Mouse (Mus musculus) CH12.LX (cell line): ENCODE results near the gene Gm44511. TPM values are rescaled to one million over a fixed set of nuclear protein-coding genes. Genes with fewer than 3 reads are reported as not detected.
"Not testable (repeated sequence)": the region's sequence is repeated elsewhere in the genome, so short reads cannot be mapped to it uniquely, and the experiment has no call there.

Experiments
- DNase-seq: peaks from one replicate; pipeline ENCODE4 v3.0.0-alpha.2; 2013; ENCODE audit errors: extremely low read depth
- H3K27ac ChIP-seq: 2 replicates; pipeline ENCODE4 v1.5.1; 2012; ENCODE audit warnings: low read depth, mild to moderate bottlenecking, control low read depth, moderate library complexity; ENCODE audit not compliant: insufficient read depth
- H3K27me3 ChIP-seq: replicated peaks from 2 replicates; pipeline ENCODE3; 2012; ENCODE audit warnings: inconsistent platforms
- H3K36me3 ChIP-seq, 2 experiments: replicated peaks in 1 of 2; 2 replicates each; pipeline versions ENCODE3 to v1.6.1; 2012; ENCODE audit warnings: inconsistent platforms in 1 of 2, low read length in 1 of 2, mild to moderate bottlenecking in 1 of 2, mixed read lengths in 1 of 2, moderate library complexity in 1 of 2; ENCODE audit not compliant: control insufficient read depth in 1 of 2, insufficient read depth in 1 of 2
- H3K4me1 ChIP-seq, 2 experiments: 2 replicates each; pipeline ENCODE4 v1.6.1; 2012; ENCODE audit warnings: inconsistent platforms in 1 of 2, moderate library complexity in 1 of 2; ENCODE audit not compliant: insufficient read depth in 2 of 2, control insufficient read depth in 1 of 2
- H3K4me2 ChIP-seq: 2 replicates; pipeline ENCODE4 v1.6.1; 2012; ENCODE audit warnings: low read depth, mild to moderate bottlenecking, control low read depth; ENCODE audit not compliant: poor library complexity, insufficient read depth, severe bottlenecking
- H3K4me3 ChIP-seq, 3 experiments: fragments of 150-350 bp in 1 of 3; sonication (generic) in 1 of 3; replicated peaks in 1 of 3; 2 replicates each; pipeline versions ENCODE3 to v1.5.1; 2011 to 2012; ENCODE audit warnings: low read depth in 2 of 3, low read length in 2 of 3, mild to moderate bottlenecking in 2 of 3, moderate library complexity in 2 of 3, control low read depth in 1 of 3, improper control_type of control experiment in 1 of 3, inconsistent platforms in 1 of 3, mixed read lengths in 1 of 3; ENCODE audit not compliant: poor library complexity in 1 of 3
- H3K79me2 ChIP-seq: replicated peaks from 2 replicates; pipeline ENCODE4 v1.6.1; 2012; ENCODE audit warnings: mild to moderate bottlenecking, moderate library complexity; ENCODE audit not compliant: control insufficient read depth, poor library complexity, insufficient read depth, severe bottlenecking; ENCODE audit errors: extremely low read depth
- H3K9ac ChIP-seq: 2 replicates; pipeline ENCODE4 v1.6.1; 2012; ENCODE audit warnings: low read depth, mild to moderate bottlenecking, control low read depth, moderate library complexity; ENCODE audit not compliant: insufficient read depth
- H3K9me3 ChIP-seq: replicated peaks from 2 replicates; pipeline ENCODE3; 2012; ENCODE audit warnings: low read length, inconsistent platforms, mixed read lengths
- CHD1 ChIP-seq: IDR thresholded peaks from 2 replicates; pipeline ENCODE4 v1.6.1; 2012; ENCODE audit warnings: low read depth, low read length, improper control_type of control experiment, inconsistent platforms
- ELF1 ChIP-seq: IDR thresholded peaks from 2 replicates; pipeline ENCODE4 v1.6.1; 2014; ENCODE audit warnings: low read depth, mild to moderate bottlenecking, inconsistent platforms, low read length, improper control_type of control experiment
- EP300 ChIP-seq: IDR thresholded peaks from 2 replicates; pipeline ENCODE4 v1.6.1; 2011; ENCODE audit warnings: low read length, improper control_type of control experiment
- GABPA ChIP-seq: IDR thresholded peaks from 2 replicates; pipeline ENCODE4 v1.6.1; 2012; ENCODE audit warnings: low read depth, low read length, improper control_type of control experiment, inconsistent platforms; ENCODE audit not compliant: insufficient replicate concordance
- IRF4 ChIP-seq: IDR thresholded peaks from 2 replicates; pipeline ENCODE4 v1.6.1; 2014; ENCODE audit warnings: low read depth, mild to moderate bottlenecking, inconsistent platforms, low read length, improper control_type of control experiment
- KAT2A ChIP-seq: IDR thresholded peaks from 2 replicates; pipeline ENCODE4 v1.6.1; 2012; ENCODE audit warnings: low read length, improper control_type of control experiment, inconsistent platforms; ENCODE audit not compliant: insufficient replicate concordance
- MAFK ChIP-seq: IDR thresholded peaks from 2 replicates; pipeline ENCODE4 v1.6.1; 2011; ENCODE audit warnings: low read length, improper control_type of control experiment; ENCODE audit not compliant: insufficient replicate concordance
- MEF2A ChIP-seq: IDR thresholded peaks from 2 replicates; pipeline ENCODE4 v1.6.1; 2014; ENCODE audit warnings: low read depth, mild to moderate bottlenecking, inconsistent platforms, low read length, improper control_type of control experiment, borderline replicate concordance
- MXI1 ChIP-seq: IDR thresholded peaks from 2 replicates; pipeline ENCODE4 v1.6.1; 2011; ENCODE audit warnings: mild to moderate bottlenecking, low read depth, low read length, improper control_type of control experiment
- MYC ChIP-seq: IDR thresholded peaks from 2 replicates; pipeline ENCODE4 v1.6.1; 2011; ENCODE audit warnings: low read depth, mild to moderate bottlenecking, improper control_type of control experiment, low read length
- POLR2A ChIP-seq: IDR thresholded peaks from 2 replicates; pipeline ENCODE4 v1.6.1; 2011; ENCODE audit warnings: low read depth, mild to moderate bottlenecking, improper control_type of control experiment, low read length
- POLR2AphosphoS2 ChIP-seq: IDR thresholded peaks from 2 replicates; pipeline ENCODE4 v1.6.1; 2011; ENCODE audit warnings: low read depth, low read length, improper control_type of control experiment
- SIN3A ChIP-seq: IDR thresholded peaks from 2 replicates; pipeline ENCODE4 v1.6.1; 2012; ENCODE audit warnings: low read length, improper control_type of control experiment, inconsistent platforms
- TBP ChIP-seq: conservative IDR thresholded peaks from 2 replicates; pipeline ENCODE4 v1.6.1; 2011; ENCODE audit warnings: low read depth, low read length, improper control_type of control experiment
- TCF12 ChIP-seq: IDR thresholded peaks from 2 replicates; pipeline ENCODE4 v1.6.1; 2014; ENCODE audit warnings: low read depth, mild to moderate bottlenecking, inconsistent platforms, low read length, improper control_type of control experiment
- ZKSCAN1 ChIP-seq: IDR thresholded peaks from 2 replicates; pipeline ENCODE4 v1.6.1; 2012; ENCODE audit warnings: low read depth, inconsistent platforms, low read length, improper control_type of control experiment, borderline replicate concordance
- ZNF384 ChIP-seq: IDR thresholded peaks from 2 replicates; pipeline ENCODE4 v1.6.1; 2012; ENCODE audit warnings: low read depth, low read length, improper control_type of control experiment, inconsistent platforms
- dilution Hi-C: fragments of 300-500 bp; cut with MboI; formaldehyde crosslinking; loops from 2 replicates; pipeline ENCODE4 v1.14.3; 2020; ENCODE audit warnings: low sequenced_read_pairs; ENCODE audit not compliant: extremely low pct_unique_long_range_greater_than_20kb, extremely low pct_ligation_motif_present
- in situ Hi-C: fragments of 300-500 bp; cut with MboI; formaldehyde crosslinking; loops from 3 replicates; pipeline ENCODE4 v1.14.3; 2019; ENCODE audit warnings: low sequenced_read_pairs, low pct_ligation_motif_present, low pct_unique_long_range_greater_than_20kb, mixed read lengths
- polyA plus RNA-seq: library from polyadenylated mRNA; unstranded; fragments of >175 nt; gene quantifications from 2 replicates; pipeline ENCODE4 v1.2.1, GENCODE M21; 2012; ENCODE audit warnings: low read depth; ENCODE audit not compliant: insufficient read length
- total RNA-seq, 2 experiments: library from RNA; depleted of rRNA; stranded (reverse); fragments of 300-350 nt in 1 of 2; fragments of >200 nt in 1 of 2; gene quantifications; 2 replicates each; pipeline ENCODE4 v1.2.3; 2012 to 2014

Gene Gm44511
- total and polyA plus RNA-seq, 3 experiments: not detected

GRCm38 (mm10) chr6:128788517-128788916 lies 37.6 kb downstream of the Gm44511 start:
- no peak for DNase-seq
- TF ChIP-seq ZNF384 (peak; percentile 30; the same call in 1 of the 2 replicates), SIN3A (no peak)
- H3K4me3 ChIP-seq: no peak overlapping the region
- H3K9me3 ChIP-seq: no peaks in the 10 kb centered on the region
- H3K36me3 ChIP-seq: no peaks in the 10 kb centered on the region
- H3K27ac ChIP-seq: no peak overlapping the region
- in situ Hi-C loops (no loop called here), dilution Hi-C loops (no loop called here)
- H3K9ac ChIP-seq: no peak overlapping the region
- H3K4me2 ChIP-seq: no peak overlapping the region
- peaks cover 16 to 64% of the 10 kb centered on the region in 2 experiments for H3K4me1 ChIP-seq
- H3K27me3 ChIP-seq: no peaks in the 10 kb centered on the region
- H3K79me2 ChIP-seq: no peaks in the 10 kb centered on the region

GRCm38 (mm10) chr6:128786396-128786795 lies 39.7 kb downstream of the Gm44511 start:
- H3K27ac ChIP-seq, H3K79me2 ChIP-seq, in situ Hi-C loops, DNase-seq, H3K4me2 ChIP-seq, H3K4me3 ChIP-seq, H3K27me3 ChIP-seq, H3K9me3 ChIP-seq, dilution Hi-C loops, H3K9ac ChIP-seq, H3K36me3 ChIP-seq: not testable (repeated sequence)
- TF ChIP-seq SIN3A (peak; percentile 12; the same call in 1 of the 2 replicates), IRF4 (peak; percentile 97), MEF2A (peak; percentile 62), EP300 (peak; percentile 88)
- peaks cover 24 to 76% of the 10 kb centered on the region in 2 experiments for H3K4me1 ChIP-seq

GRCm38 (mm10) chr6:128769481-128770253 lies 56.4 kb downstream of the Gm44511 start:
- no peak for DNase-seq
- no peak overlapping the region for H3K4me2 ChIP-seq
- dilution Hi-C loops: no loop called here

More at GRCm38 (mm10) chr6:128769481-128770253, 56.4 kb downstream of the Gm44511 start:
- in situ Hi-C loops: no loop called here
- Histone ChIP-seq H3K9me3 (peaks cover 15% of the 10 kb centered on the region), H3K9ac (no peak overlapping the region), H3K4me3 (no peak overlapping the region), H3K4me1 (peaks cover 3 to 55% of the 10 kb centered on the region in 2 experiments; a peak in 2 of 4 replicates)
- TF ChIP-seq CHD1: no peak
- TF ChIP-seq TCF12: no peak
- no peak for TF ChIP-seq MEF2A
- no peak for TF ChIP-seq MYC
- no peak for TF ChIP-seq ELF1
- no peak for TF ChIP-seq MXI1
- no peak for TF ChIP-seq POLR2A
- TF ChIP-seq POLR2AphosphoS2: no peak
- no peak for TF ChIP-seq GABPA
- no peak for TF ChIP-seq ZKSCAN1
- no peak for TF ChIP-seq KAT2A
- TF ChIP-seq MAFK: no peak
- no peak for TF ChIP-seq TBP
- TF ChIP-seq, all 38 proteins: peak for 0
- H3K27ac ChIP-seq: no peak overlapping the region
- no peaks in the 10 kb centered on the region for H3K36me3 ChIP-seq
- no peaks in the 10 kb centered on the region for H3K27me3 ChIP-seq
- H3K79me2 ChIP-seq: no peaks in the 10 kb centered on the region
